Mouse (Mus musculus) heart, adult 18-20 months (tissue): ENCODE data around the gene Pld1. TPM values are rescaled to one million over a fixed set of nuclear protein-coding genes. Genes with fewer than 3 reads are reported as not detected.
"Not testable (repeated sequence)": the region's sequence is repeated elsewhere in the genome, so short reads cannot be mapped to it uniquely, and the experiment has no call there.

Experiments used
- DNase-seq, 2 experiments: peaks; one replicate each; pipeline ENCODE4 v3.0.0; 2021 to 2022; ENCODE audit warnings: mixed read lengths in 1 of 2
- total RNA-seq, 2 experiments: library from RNA; stranded (reverse); gene quantifications; 2 replicates each; pipeline ENCODE4 v1.2.3; 2021

Pld1 gene
- total RNA-seq, 2 experiments from 2014 or later: 8.0 to 11.8 TPM

DNA sequence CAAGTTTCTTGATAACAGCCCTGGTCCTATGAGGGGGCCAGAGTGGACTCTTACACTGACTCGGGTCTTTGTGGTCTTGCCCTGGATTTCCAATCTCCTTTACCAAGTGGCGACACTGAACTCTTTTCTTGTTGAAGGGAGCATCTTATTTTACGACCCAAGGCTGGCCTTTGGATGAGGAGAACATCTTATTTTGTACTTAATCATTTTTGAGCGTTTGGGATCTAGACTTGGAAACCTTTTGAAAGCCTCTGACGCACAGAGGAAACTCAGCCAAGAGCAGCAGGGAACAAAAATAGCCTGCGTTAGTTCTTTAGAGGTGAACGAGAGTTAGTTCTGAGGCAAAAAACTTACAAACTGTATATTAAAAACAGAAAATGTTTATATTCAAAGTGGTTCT lies 4.5 kb downstream of the Pld1 start:
- DNase-seq: peak; percentile 81 to 84

DNA sequence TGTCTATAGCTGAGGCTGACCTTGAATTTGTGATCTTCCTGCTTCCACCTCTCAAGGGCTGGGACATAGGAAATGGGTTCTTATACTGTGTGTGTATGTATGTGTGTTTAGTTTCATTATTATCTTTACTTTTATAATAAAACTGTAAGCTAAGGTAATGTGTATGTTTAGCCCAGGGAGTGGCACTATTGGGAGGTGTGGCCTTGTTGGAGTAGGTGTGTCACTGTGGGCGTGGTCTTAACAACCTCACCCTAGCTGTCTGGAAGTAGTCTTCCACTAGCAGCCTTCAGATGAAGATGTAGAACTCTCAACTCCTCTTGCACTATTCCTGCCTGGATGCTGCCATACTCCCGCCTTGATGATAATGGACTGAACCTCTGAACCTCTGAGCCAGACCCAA lies 6.9 kb downstream of the Pld1 start:
- DNase-seq: not testable (repeated sequence)

DNA sequence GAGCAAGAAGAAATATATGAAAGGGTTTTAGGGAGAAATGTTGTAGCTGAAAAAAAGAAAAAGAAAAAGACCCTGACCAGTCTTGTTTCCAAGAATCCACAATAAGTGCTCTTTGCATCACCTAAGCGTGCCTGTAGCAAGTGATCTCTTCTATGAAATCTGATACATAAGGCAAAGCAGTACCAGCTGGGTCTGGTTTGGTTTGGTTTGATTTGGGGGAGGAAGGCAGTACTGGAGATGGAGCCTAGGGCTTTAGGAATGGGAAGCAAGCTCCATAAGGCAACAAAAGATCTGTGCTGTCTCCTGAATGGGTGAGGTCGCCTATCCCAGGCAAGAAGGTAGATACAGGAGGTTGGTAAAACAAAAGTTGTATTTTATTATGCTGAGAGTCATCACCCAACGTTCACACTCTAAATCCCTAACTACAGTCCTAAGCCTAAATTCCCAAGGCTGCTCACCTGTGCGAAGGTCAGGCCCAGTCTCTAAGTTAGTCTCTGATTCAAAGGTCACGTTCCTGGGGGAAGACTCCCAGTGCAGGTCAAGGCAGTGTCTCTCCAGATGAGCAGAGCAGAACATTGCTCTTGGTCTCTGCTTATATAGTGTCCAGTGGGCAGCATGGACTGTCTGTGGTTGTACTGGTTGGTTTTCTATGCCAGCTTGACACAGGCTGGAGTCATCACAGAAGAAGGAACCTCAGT lies 10.8 kb downstream of the Pld1 start:
- no peak for DNase-seq

DNA sequence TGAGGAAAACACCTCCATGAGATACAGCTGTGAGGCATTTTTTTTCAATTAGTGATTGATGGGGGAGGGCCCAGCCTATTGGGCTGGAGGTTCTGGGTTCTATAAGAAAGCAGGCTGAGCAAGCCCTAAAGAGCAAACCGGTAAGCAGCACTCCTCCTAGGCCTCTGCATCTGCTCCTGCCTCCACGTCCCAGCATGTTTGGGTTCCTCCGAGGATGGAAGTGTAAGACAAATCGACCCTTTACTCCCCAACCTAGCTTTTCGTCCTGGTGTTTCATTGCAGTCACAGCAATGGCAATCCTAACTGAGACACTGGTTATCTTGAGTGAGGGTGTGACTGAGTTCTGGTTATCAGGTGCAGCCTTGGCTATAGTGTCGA lies 11.4 kb downstream of the Pld1 start:
- DNase-seq: no peak

DNA sequence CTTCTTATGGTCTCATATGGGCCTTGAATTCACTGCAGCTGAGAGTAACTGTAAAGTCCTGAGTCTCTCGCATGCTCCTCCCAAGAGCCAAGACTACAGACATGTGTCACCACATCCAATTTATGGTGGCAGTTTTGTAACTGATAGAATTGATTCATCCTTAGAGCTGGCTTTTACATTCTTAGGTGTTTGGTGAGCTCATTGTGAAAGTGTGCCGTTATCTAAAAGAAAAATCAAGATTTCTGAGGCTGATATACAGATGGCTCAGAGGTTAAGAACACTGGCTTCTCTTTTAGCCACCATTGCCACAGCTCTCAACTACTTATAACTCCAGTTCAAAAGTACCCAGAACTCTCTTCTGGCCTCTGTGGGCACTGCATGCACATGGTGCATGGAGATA lies 12.2 kb downstream of the Pld1 start:
- DNase-seq: no peak

DNA sequence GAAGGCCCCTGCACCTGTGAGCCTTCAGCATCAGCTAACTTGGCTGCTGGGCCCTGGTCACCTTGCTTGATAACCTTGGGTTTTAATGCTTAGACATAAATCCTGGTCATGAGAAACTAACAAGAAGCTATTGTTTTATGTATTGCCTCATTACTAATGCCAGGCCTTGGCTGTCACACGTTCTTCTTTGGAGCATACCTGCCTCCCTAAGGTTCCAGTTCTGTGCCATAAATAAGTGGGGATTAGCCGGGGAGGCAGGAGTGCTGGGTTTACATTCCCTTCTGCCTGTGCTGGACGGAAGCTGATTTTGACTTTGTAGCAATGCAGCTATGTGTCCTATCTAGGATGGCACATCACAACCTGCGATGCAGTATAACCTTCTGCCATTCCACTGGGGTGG lies 13.2 kb downstream of the Pld1 start:
- DNase-seq: no peak

DNA sequence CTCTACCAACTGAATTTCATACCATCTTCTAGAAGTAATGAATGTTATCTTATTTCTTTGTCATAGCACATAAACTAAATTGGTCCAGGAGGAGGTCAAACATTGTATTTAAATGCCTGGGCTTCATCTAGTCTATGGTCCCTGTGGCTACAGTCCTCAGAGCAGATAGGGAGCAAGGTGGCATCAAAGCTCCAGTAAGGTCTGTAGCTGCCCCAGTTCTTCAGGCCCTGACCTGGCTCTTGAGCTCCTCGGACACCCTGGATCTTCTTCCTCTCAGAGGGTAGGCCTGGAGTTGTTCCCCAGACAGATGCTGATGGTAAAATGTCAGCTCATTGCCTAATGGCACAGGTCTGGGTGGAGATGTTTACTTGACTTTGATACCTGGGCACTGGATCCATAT lies 17.5 kb downstream of the Pld1 start:
- no peak for DNase-seq

DNA sequence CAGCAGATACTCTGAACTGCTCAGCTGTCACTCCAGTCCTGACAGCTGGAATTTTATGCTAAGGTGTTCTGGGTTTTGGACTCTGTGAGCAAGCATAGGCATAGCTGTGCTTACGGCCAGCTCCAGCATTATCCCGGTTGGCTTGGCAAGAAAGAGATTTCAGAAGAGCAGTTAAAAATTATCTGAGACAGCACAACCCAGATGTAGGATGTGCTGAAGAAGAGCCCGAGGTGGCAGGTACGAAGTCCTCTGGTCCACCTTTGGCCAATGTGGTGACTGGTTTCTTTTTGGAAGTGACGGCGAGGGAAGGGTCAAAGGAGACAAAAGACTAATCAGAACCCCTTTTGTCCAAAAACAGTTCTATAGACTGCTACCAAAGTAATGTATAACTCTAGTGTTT lies 20.7 kb downstream of the Pld1 start:
- no peak for DNase-seq

DNA sequence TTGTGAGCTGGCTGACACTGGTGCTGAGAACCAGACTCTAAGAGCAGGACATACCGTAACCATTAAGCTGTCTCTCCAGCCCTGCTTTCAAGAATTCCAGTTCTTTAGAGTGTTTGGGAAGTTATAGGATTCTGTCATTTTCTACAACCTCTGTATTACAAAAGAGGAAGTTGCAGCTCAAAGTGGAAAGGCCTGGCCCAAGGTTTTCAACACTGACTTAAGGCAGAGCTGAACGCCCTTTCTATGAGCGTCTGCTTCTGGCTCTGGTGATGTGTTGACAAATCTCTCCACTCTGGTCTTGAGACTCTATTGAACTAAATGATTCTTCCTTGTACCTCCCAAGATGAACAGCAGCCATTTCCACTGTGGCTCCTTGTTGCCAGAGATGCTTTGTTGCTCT lies 22.7 kb downstream of the Pld1 start:
- DNase-seq: no peak

DNA sequence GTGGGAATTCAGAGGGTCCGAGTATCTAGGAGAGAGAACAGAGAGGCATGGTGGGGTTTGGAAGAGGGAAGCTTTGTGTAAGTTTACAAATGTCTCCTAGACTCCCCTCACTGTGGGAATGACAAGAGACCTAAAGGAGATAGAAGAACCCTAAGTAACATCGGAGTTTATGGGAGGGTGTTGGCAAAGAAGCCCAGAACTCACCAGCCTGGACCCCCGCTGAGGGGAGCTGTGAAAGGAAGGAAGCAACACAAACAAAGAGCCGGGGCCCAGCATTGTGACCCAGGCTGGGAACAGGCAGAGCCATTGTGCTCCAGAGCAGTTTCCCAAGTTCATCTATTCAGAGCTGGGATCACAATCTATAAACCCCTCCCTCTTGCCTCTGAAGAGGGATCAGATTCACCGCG lies 25.3 kb downstream of the Pld1 start:
- no peak for DNase-seq

DNA sequence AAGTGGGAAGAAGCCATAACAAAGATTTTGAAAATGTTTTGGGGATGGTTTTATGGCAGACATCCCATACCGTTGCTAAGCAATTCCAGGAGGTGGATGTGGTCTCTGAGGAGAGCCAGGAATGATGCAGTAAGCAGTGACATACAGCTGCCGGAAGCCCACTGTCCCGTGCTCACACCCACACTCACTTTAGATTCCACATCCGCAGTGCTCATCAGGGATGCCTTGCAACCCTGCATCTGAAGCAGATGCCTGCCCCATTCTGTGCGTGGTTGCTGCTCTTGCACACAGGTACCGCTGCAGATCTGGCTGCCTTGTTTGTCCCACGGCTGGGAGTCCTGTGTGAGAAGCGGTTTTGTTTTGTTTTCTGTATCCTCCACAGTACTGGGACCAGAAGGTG lies 30.2 kb downstream of the Pld1 start:
- DNase-seq: no peak

DNA sequence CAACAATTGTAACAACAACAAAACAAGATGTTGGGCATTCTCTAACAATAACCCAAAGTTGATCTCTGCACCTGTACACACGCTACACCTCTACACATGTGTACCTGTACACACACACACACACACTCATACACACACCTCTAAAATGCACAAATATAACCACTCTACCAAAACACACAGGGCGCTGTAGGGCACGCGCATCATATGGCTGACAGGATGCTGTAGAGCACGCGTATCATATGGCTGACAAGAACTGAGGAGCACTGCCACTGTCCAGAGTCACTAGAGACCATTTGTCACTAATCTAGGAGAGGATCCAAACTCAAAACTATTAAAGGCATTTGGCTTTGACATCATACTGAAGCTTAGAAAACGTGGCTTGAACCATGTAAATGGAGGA lies 35.4 kb downstream of the Pld1 start:
- no peak for DNase-seq

DNA sequence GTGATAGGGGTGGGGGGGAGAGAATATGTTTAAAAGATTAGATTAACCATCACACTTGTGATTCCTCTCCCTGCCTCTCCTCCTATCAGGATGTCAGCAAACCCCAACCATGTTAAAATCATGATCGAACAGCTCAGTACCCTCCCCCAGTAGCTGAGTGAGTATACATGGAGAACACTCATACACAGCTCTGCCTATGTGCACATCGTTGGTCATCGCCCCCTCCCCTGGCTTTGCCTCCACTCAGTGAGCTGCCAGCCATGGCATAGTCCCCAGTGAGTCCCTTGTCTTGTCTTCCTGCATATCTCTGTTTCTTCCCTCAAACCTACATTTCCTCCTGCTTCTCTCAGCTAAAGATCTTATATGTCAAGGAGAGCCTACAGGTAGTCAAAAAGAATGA lies 36.5 kb downstream of the Pld1 start:
- DNase-seq: no peak

DNA sequence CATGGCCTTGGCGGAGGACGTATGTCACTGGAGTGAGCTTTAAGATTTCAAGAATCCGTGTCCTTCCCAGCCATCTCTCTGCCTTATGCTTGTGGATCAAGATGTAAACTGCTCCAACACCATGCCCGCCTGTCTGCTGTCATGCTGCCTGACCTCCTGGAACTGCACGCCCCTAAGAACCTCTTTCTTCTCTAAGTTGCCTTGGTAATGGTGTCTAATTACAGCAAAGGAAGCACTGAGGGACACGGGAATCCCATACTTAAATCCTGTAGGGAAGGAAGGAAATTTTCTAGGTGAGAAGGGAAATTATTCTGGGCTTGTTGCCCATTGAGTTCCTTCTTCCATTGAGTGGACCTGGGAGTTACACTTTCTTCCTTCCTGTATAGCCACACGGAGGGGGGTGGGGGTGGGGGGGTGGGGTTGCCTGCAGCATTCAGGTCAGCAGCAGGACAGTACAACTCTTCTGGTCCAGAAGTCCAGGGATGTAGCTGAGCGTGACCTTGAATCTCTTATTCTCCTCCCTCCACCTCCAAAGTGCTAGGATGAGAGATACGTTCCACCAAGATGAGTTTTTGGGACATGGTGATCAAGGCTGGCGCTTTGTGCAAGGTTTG lies 38.5 kb downstream of the Pld1 start:
- peak in 1 of 2 experiments; percentile 68 for DNase-seq

DNA sequence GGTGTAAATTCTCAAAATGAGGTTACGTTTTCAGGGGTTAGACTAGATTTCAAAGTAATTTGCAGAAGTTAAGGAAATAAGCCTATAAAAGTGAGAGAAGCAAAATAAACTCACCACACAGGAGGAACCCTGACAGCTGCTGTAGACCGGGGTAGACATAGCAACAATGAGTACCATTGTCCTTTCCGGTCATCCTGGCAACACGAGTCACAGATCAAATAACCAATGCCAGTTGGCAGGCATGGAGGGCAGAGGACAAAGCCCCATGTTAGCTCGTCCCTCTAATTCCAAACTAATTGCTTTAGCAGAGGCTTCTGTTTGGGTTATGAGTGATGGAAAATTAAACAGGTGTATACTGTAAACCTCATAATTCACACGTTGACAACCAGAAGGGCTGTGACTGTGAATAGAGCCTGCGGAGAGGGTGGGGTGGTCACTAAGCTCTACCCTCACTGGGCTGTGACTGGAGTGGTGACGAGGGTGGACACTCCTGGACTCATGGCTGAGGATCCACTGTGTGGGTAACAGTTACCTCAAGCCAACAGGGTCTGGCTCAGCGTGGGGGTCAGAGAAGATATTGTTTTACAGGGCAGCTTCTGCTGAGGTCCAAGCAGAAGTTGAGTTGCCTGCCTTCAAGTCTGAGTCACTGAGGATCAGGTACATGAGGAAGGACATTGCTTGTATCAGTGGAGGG lies 39.7 kb downstream of the Pld1 start:
- no peak for DNase-seq

DNA sequence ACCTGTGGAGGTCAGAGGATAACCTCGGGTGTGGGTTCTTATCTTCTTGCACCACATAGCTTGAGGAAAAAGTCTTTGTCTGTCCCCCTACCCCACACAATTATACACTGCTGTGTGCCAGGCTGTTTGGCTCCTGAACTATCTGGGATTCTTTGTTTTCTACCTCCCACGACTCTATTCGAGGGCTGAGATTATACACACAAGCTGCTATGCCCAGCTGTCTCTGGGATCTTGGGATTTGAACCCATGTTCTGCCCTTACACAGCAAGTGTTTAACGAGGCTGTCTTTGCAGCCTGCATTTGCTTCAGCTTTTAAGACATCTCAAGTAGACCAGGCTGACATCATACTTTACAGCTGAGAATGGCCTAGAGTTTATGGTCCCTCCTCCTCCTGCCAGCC lies 43.1 kb downstream of the Pld1 start:
- no peak for DNase-seq

DNA sequence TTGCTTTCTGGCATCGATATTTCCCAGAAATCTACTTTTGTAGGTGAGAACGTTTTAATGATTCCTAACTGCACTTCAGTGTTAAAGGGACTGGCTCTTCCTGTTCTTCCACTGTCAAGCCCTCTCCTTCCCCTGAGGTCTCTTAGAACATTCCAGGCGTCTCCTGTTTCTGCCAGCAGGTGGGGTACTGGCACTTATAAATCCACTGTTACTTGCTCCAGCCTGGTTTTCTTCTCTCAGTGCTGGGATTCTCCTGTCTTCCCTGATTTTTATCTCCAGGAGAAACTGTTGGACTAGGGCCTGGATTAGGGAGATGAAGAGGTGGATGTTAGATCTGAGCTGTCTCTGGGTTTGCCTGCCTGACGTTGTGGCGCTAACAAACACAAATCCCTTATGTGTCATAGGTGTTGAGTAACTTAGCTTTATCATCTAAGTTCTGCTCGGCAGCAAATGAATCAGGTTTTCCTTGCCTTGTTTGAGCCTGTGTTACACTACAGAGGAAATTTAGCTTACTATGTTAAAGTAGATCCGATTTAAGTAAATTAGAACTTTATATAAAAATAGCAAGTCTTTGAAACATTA lies 44.0 kb downstream of the Pld1 start:
- peak; percentile 85 to 89 for DNase-seq

DNA sequence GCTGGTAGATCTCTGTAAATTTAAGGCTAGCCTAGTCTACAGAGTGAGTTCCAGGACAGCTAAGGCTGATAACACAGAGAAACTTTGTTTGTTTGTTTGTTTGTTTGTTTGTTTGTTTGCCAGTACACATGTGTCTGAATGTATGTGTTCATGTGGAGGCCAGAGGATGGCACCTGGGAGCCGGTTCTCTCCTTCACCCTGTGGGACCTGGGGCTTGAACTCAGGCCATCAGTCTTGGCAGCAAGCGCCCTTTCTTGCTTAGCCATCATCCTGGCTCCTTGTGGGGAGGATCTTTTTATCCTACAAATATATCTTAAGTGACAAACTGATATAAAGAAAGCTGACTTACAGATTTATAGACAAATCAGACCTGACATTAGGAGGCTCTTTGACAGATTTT lies 44.8 kb downstream of the Pld1 start:
- no peak for DNase-seq

DNA sequence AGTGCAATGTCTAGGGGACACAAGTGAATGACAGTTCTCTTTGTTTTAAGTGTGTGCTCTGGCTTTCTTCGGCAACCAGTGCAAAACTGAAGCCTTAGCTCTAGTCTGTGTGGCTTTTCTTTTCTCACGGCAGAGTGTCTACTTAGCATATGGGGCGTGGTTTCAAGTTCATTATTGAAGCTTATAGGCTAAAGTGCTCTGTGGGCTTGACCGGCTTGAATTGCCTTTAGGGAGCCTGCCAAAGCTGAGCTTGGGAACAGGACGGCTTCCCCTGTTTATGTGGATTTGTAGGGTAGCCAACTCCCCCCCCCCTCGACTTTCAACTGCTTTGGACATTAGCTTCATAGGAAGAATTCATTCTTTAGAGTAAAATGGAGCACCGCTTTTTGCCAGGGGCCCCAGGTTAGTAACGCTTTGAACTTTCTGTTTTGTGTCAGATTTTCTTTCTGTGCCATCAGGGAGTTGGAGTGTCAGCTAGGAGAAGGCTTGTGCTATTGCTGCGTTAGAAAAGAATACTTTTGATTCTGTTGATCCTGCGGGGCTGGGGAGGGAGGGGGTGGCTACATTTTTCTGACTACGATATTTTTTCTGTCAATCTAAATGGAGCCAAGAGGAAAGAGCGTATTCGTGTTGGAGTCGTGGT lies 45.6 kb downstream of the Pld1 start:
- DNase-seq: peak; percentile 89 to 94

DNA sequence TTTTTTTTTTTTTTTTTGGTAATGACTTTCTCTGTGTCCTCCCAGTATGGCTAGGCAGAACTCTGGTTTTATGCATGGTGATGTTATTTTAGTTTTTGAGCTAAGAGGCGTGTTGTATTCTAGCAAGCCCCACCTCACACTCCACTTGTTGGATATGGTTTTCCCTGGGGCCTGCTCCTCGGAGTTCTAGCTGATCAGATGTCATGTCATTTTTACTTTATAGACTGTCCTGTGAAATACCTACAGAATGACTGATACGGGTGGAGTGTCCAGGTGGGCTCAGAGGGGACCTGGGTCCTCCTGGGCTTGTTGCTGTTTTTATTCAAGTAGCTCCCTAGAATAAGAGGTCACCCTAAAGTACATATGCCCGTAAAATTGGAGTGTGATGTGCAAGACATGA lies 46.1 kb downstream of the Pld1 start:
- DNase-seq: peak; percentile 30 to 57

DNA sequence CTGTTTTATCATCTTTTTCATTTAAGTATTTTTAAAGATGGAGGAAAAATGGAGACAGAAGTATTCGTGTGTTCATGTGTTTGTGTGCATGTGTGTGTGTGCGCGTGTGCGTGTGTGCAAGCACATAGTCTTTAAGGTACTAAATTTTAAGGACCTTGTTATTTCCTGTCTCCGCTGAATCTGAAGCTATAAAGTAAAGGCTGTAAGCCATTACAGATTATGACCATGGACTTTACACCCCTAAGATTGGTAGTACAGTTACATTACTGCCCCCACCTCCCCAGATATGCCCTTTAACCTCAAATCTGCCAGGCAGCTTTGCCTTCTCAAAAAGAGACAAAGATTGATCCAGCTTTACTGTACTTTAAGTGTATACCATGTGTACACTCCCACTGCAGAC lies 46.8 kb downstream of the Pld1 start:
- no peak for DNase-seq

DNA sequence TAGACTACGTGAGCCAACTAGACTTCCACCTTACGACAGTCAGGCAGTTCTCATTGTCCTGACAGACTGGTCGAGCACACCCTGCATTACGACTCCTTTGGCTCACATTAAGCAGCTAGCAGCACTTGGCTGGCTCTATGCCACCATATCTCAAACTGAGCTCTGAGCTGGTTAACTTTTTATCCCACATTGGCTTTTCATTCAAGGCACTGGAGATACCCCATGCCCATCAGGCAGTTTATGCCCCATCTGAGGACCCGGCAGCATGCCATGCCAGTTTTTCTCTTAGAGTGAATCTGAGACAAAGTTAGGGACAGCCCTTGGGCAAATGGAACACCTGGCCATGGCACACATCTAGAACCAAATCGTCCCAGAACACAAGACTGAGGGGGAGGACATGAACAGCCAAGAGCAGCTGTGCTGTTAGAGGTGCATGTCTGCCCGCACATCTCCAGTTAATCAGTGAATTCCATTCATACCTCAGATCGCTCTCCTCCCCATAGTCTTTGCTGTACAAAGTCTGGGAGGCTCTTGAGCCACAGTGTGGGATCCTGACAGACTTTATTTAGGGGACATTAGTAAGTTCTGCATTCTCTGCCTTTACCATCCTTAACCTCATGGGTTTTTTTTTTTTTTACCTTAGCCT lies 49.5 kb downstream of the Pld1 start:
- peak; percentile 65 to 70 for DNase-seq
